Mouse (Mus musculus) kidney, embryonic 14.5 days (tissue): ENCODE measurements around the gene Man1a. TPM values are rescaled to one million over a fixed set of nuclear protein-coding genes. Genes with fewer than 3 reads are reported as not detected.
A peak's percentile ranks its signal among the peaks of the same experiment; 100 is the strongest.

ENCODE experiments used
- ATAC-seq: fragments of 200-750 bp; cut with Nextera tagmentation; 2 replicates; pipeline ENCODE4 v1.8.0; 2017; ENCODE audit warnings: moderate number of reproducible peaks, mild to moderate bottlenecking, moderate TSS enrichment, moderate library complexity; ENCODE audit not compliant: low FRiP score, low TSS enrichment
- H3K27ac ChIP-seq: fragments of 300-500 bp; sonication (generic); 2 replicates; pipeline ENCODE4 v1.5.1; 2014; ENCODE audit warnings: low read depth, mild to moderate bottlenecking, low read length, moderate library complexity, mixed read lengths
- H3K27me3 ChIP-seq: fragments of 300-500 bp; sonication (generic); 2 replicates; pipeline ENCODE4 v1.6.1; 2014; ENCODE audit warnings: mild to moderate bottlenecking, low read length; ENCODE audit not compliant: control insufficient read depth, insufficient read depth
- H3K36me3 ChIP-seq: fragments of 300-500 bp; sonication (generic); 2 replicates; pipeline ENCODE4 v1.6.1; 2014; ENCODE audit warnings: low read length, mixed read lengths; ENCODE audit not compliant: control insufficient read depth, insufficient read depth
- H3K4me1 ChIP-seq: fragments of 300-500 bp; sonication (generic); 2 replicates; pipeline ENCODE4 v1.6.1; 2014; ENCODE audit warnings: low read length, mixed read lengths; ENCODE audit not compliant: control insufficient read depth, insufficient read depth
- H3K4me2 ChIP-seq: fragments of 300-500 bp; sonication (generic); replicated peaks from 2 replicates; pipeline ENCODE4 v1.6.1; 2014; ENCODE audit warnings: low read depth, mild to moderate bottlenecking, low read length
- H3K4me3 ChIP-seq: fragments of 300-500 bp; sonication (generic); 2 replicates; pipeline ENCODE4 v1.5.1; 2014; ENCODE audit warnings: mild to moderate bottlenecking, low read length
- H3K9ac ChIP-seq: fragments of 300-500 bp; sonication (generic); 2 replicates; pipeline ENCODE4 v1.6.1; 2014; ENCODE audit warnings: low read depth, mild to moderate bottlenecking, low read length, moderate library complexity
- H3K9me3 ChIP-seq: fragments of 300-500 bp; sonication (generic); 2 replicates; pipeline ENCODE4 v1.6.1; 2016; ENCODE audit warnings: low read length; ENCODE audit not compliant: control insufficient read depth
- WGBS: fragments of 180-500 bp; shearing (Covaris S2); extraction: QIAGEN DNeasy Blood & Tissue Kit; methylation state at CpG from one replicate; pipeline ENCODE4 v1.1.7; 2014; 5-methylcytosine and 5-hydroxymethylcytosine counted together
- polyA plus RNA-seq: library from polyadenylated mRNA; unstranded; fragments of >200 nt; fragmentation: Nextera tagmentation; extraction: Ambion mirVana; gene quantifications from 2 replicates; pipeline ENCODE4 v1.2.1, GENCODE M21; 2014

Gene Man1a
- 12.0 and 13.9 TPM in 2 replicates for polyA plus RNA-seq

- H3K9me3 ChIP-seq = no peaks in the 10 kb centered on the region
- no peaks in the 10 kb centered on the region for H3K27me3 ChIP-seq
- 4% methylated on average over 4 of the region's 4 CpGs for WGBS
- H3K4me3 ChIP-seq = peak within 1 kb of the TSS; percentile 81
- peak within 1 kb of the TSS; percentile 73 for H3K9ac ChIP-seq
- ATAC-seq = no peak
- H3K4me2 ChIP-seq = peak within 1 kb of the TSS; percentile 81
- H3K36me3 ChIP-seq = no peaks in the 10 kb centered on the region
- peaks cover 15% of the 10 kb centered on the region for H3K4me1 ChIP-seq
- no peak within 1 kb of the TSS for H3K27ac ChIP-seq
Observed at GRCm38 (mm10) chr10:54076420-54076819, at the start of gene Man1a. Man1a (minus strand) TSS chr10:54076609.

GRCm38 (mm10) chr10:54121816-54122215 lies 45.4 kb upstream of the Man1a start:
- Histone ChIP-seq H3K4me2 (no peak overlapping the region), H3K4me3 (no peak overlapping the region), H3K36me3 (no peaks in the 10 kb centered on the region), H3K4me1 (no peaks in the 10 kb centered on the region), H3K9ac (no peak overlapping the region), H3K27me3 (no peaks in the 10 kb centered on the region), H3K27ac (no peak overlapping the region), H3K9me3 (no peaks in the 10 kb centered on the region)
- WGBS = 81% methylated on average over 4 of the region's 4 CpGs
- ATAC-seq = no peak

- H3K9ac ChIP-seq = no peak overlapping the region
- no peaks in the 10 kb centered on the region for H3K27me3 ChIP-seq
- H3K4me1 ChIP-seq = no peaks in the 10 kb centered on the region
- no peak overlapping the region for H3K4me2 ChIP-seq
- no peaks in the 10 kb centered on the region for H3K9me3 ChIP-seq
- H3K27ac ChIP-seq = no peak overlapping the region
- WGBS = 23% methylated on average over 2 of the region's 2 CpGs
- ATAC-seq = no peak
- H3K4me3 ChIP-seq = no peak overlapping the region
- H3K36me3 ChIP-seq = no peaks in the 10 kb centered on the region
Observed at GRCm38 (mm10) chr10:54120375-54120774, 44.0 kb upstream of the Man1a start.

- no peak overlapping the region for H3K4me2 ChIP-seq
- no peak overlapping the region for H3K9ac ChIP-seq
- H3K4me1 ChIP-seq = no peaks in the 10 kb centered on the region
- H3K4me3 ChIP-seq = no peak overlapping the region
- no peaks in the 10 kb centered on the region for H3K27me3 ChIP-seq
- no peaks in the 10 kb centered on the region for H3K9me3 ChIP-seq
- ATAC-seq = no peak
- 81% methylated on average over 2 of the region's 2 CpGs for WGBS
- no peaks in the 10 kb centered on the region for H3K36me3 ChIP-seq
- H3K27ac ChIP-seq = no peak overlapping the region
Observed at GRCm38 (mm10) chr10:54119303-54119702, 42.9 kb upstream of the Man1a start.

- no peak overlapping the region for H3K4me2 ChIP-seq
- no peak for ATAC-seq
- no peaks in the 10 kb centered on the region for H3K9me3 ChIP-seq
Observed at GRCm38 (mm10) chr10:54118223-54118912, 42.0 kb upstream of the Man1a start.

GRCm38 (mm10) chr10:54117763-54118162 lies 41.4 kb upstream of the Man1a start:
- H3K27me3 ChIP-seq = no peaks in the 10 kb centered on the region
- H3K9me3 ChIP-seq = no peaks in the 10 kb centered on the region
- WGBS = 63% methylated on average over 4 of the region's 4 CpGs
- H3K36me3 ChIP-seq = no peaks in the 10 kb centered on the region
- no peak overlapping the region for H3K4me3 ChIP-seq
- no peak overlapping the region for H3K9ac ChIP-seq
- no peak overlapping the region for H3K27ac ChIP-seq
- H3K4me1 ChIP-seq = no peaks in the 10 kb centered on the region
- H3K4me2 ChIP-seq = no peak overlapping the region
- ATAC-seq = peak; percentile 66; the same call in 1 of the 2 replicates

More at GRCm38 (mm10) chr10:54118223-54118912, 42.0 kb upstream of the Man1a start:
- no peaks in the 10 kb centered on the region for H3K36me3 ChIP-seq
- 83% methylated on average over 4 of the region's 4 CpGs for WGBS
- no peaks in the 10 kb centered on the region for H3K4me1 ChIP-seq
- no peak overlapping the region for H3K4me3 ChIP-seq
- H3K27ac ChIP-seq = no peak overlapping the region
- no peak overlapping the region for H3K9ac ChIP-seq
- no peaks in the 10 kb centered on the region for H3K27me3 ChIP-seq

- ATAC-seq = no peak
- Histone ChIP-seq H3K9me3 (no peaks in the 10 kb centered on the region), H3K9ac (no peak overlapping the region), H3K27me3 (no peaks in the 10 kb centered on the region), H3K36me3 (no peaks in the 10 kb centered on the region), H3K4me3 (no peak overlapping the region), H3K4me1 (no peaks in the 10 kb centered on the region), H3K4me2 (no peak overlapping the region), H3K27ac (no peak overlapping the region)
- 91% methylated on average over 4 of the region's 4 CpGs for WGBS
Observed at GRCm38 (mm10) chr10:54103671-54104070, 27.3 kb upstream of the Man1a start.

GRCm38 (mm10) chr10:54092081-54092480 lies 15.7 kb upstream of the Man1a start:
- no peak overlapping the region for H3K9ac ChIP-seq
- H3K4me3 ChIP-seq = no peak overlapping the region
- H3K4me2 ChIP-seq = no peak overlapping the region
- H3K27me3 ChIP-seq = no peaks in the 10 kb centered on the region
- no peak overlapping the region for H3K27ac ChIP-seq
- no peak for ATAC-seq
- no peaks in the 10 kb centered on the region for H3K9me3 ChIP-seq
- no peaks in the 10 kb centered on the region for H3K36me3 ChIP-seq
- no peaks in the 10 kb centered on the region for H3K4me1 ChIP-seq

GRCm38 (mm10) chr10:54089923-54090322 lies 13.5 kb upstream of the Man1a start:
- H3K4me2 ChIP-seq = no peak overlapping the region
- no peak overlapping the region for H3K9ac ChIP-seq
- no peaks in the 10 kb centered on the region for H3K9me3 ChIP-seq
- H3K36me3 ChIP-seq = no peaks in the 10 kb centered on the region
- WGBS = 91% methylated on average over 6 of the region's 6 CpGs
- no peaks in the 10 kb centered on the region for H3K4me1 ChIP-seq
- H3K4me3 ChIP-seq = no peak overlapping the region
- no peak for ATAC-seq
- no peaks in the 10 kb centered on the region for H3K27me3 ChIP-seq
- H3K27ac ChIP-seq = no peak overlapping the region
